Mouse (Mus musculus): ENCODE data around the gene Ltbp4.

The Ltbp4 gene

GRCm38 (mm10) chr7:27302172-27302571, 35.3 kb downstream of the Ltbp4 start:
- in situ Hi-C loops (cut with MboI; ENCODE audit: low sequenced_read_pairs) = no loop called here

- in situ Hi-C loops (cut with MboI; ENCODE audit: low sequenced_read_pairs) = no loop called here
Observed at GRCm38 (mm10) chr7:27300801-27301200, 36.7 kb downstream of the Ltbp4 start.

DNA sequence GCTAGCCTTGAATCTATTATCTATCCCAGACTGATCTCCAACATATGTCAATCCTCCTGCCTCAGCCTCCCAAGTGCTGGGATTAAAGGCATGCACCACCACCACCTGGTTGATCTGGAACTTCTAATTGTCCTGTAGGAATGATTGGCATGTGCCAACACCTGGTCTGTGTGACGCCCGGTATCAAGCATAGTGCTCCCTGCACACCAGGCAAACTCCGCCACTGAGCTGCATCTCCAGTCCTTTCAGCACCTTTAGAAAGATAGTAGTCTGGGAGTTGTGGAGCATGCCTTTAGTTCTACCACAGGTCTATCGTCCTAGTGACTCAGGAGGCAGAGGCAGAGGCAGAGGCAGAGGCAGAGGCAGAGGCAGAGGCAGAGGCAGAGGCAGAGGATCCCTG, 37.1 kb downstream of the Ltbp4 start:
- in situ Hi-C loops (cut with MboI; ENCODE audit: low sequenced_read_pairs) = no loop called here

- in situ Hi-C loops (cut with MboI; ENCODE audit: low sequenced_read_pairs) = loop anchor here (25.0 kb wide), 1 partner anchor 537 kb away; the partner anchor contains the start of gene Cyp2b19
Observed at GRCm38 (mm10) chr7:27298816-27299215, 38.7 kb downstream of the Ltbp4 start.

DNA sequence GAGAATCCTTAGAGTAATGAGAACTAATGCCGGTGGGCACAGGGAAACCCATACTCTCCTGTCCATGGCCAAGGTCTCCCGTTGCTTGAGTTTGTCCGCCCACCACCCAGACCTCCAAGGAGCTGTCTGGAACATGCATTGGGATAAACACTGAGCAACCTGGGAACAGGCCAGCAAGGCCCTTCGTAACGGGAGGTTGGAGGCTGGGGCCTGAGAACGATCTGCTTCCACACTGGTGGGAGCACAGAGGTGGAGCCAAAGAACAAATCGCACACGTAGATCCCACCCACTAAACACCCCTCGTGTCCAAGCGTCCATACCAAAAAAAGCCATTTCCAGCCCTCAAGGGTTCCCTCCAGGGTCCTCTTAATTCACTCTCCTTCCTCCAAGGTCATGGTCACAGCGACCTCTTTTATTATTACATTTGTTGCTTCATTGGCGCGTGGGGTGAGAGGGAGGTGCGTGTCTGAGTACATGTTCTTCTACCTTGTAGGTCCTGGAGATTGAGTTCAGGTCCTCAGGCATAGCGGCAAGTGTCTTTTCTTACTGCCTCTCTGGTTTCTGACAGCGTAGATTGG, 39.4 kb downstream of the Ltbp4 start:
- in situ Hi-C loops (cut with MboI; ENCODE audit: low sequenced_read_pairs) = loop anchor here (25.0 kb wide), 1 partner anchor 536 kb away; the partner anchor contains the start of gene Cyp2b19

- in situ Hi-C loops (cut with MboI; ENCODE audit: low sequenced_read_pairs) = loop anchor here (25.0 kb wide), 1 partner anchor 534 kb away; the partner anchor contains the start of gene Cyp2b19
Observed at GRCm38 (mm10) chr7:27296518-27296917, 41.0 kb downstream of the Ltbp4 start.

GRCm38 (mm10) chr7:27295956-27296355, 41.5 kb downstream of the Ltbp4 start:
- in situ Hi-C loops (cut with MboI; ENCODE audit: low sequenced_read_pairs) = loop anchor here (25.0 kb wide), 1 partner anchor 534 kb away; the partner anchor contains the start of gene Cyp2b19

GRCm38 (mm10) chr7:27291795-27292466, 45.6 kb downstream of the Ltbp4 start:
- in situ Hi-C loops (cut with MboI; ENCODE audit: low sequenced_read_pairs) = loop anchor here (25.0 kb wide), 1 partner anchor 530 kb away; the partner anchor contains the start of gene Cyp2b19

DNA sequence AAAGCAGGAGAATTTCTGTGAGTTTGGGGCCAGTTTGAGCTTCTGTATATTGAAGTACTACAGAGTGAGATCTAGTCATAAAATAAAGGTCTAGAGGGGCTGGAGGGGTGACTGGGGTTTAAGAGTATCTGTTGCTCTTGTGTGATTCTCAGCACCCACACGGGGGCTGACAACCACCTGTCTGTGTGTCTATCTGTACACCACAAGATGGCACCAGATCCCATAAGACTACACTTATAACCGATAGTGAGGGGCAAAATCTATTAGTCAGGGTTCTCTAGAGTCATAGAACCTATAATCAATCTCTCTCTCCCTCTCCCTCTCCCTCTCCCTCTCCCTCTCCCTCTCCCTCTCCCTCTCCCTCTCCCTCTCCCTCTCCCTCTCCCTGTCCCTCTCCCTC, 46.9 kb downstream of the Ltbp4 start:
- in situ Hi-C loops (cut with MboI; ENCODE audit: low sequenced_read_pairs) = loop anchor here (25.0 kb wide), 1 partner anchor 528 kb away; the partner anchor contains the start of gene Cyp2b19

DNA sequence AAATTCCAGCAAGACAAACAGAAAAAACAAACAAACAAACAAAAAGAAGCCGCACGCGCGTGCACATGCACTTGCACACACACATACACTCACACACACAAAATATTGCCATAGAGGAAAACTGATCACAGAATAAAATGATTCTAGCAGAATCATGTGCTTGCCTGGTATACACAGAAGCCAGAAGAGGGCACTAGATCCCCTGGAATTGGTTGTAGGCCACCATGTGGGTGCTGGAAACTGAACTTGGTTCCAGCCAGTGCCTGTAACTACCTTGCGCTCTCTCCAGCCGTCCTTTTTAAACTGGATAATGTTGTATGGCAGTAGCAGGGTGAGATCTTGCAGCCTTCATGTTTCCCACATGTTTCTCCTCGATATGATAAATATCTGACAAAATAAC, 48.8 kb downstream of the Ltbp4 start:
- in situ Hi-C loops (cut with MboI; ENCODE audit: low sequenced_read_pairs) = loop anchor here (25.0 kb wide), 1 partner anchor 526 kb away; the partner anchor contains the start of gene Cyp2b19

- in situ Hi-C loops (cut with MboI; ENCODE audit: low sequenced_read_pairs) = loop anchor here (25.0 kb wide), 1 partner anchor 523 kb away; the partner anchor contains the start of gene Cyp2b19
Observed at GRCm38 (mm10) chr7:27285698-27286066, 51.8 kb downstream of the Ltbp4 start.

DNA sequence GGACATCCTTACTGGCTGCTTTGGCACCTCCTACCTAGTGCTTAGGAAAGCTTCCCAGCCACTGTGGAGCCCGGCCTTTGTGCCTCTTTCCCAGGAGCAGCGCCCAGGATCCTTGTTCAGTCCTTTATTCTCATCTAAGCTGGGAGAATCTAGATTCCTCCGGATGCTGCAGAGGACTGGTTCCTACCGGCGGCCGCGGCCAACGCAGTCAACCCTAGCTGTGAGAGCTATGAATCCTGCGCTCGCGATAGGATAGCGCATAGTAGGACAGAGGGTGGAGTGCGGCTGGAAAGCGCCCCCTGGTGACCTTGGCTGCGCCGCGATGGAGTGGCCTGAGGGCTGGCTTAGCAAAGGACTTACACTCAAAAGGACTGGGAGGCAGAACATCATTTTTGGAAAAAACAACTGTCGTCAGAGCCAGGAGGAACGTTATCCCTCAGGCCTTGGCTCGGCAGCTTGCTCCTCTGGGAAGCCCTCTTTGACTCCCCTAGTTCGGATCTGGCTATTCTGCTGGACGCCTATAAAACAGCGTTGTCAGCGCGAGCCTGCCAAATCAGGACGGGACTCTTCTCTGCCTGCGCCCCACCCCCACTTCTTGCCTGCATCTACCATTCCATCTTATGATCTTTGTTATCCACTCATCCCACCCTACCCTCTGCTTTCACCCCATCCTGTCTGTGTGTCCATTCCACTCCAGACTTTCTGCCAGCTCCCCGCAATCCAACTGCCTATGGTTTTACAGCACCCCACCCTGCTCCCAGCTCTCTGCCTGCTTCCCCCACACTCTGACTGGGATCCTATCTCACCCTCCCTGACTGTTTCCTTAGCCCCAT, 52.4 kb downstream of the Ltbp4 start:
- in situ Hi-C loops (cut with MboI; ENCODE audit: low sequenced_read_pairs) = loop anchor here (25.0 kb wide), 1 partner anchor 523 kb away; the partner anchor contains the start of gene Cyp2b19

DNA sequence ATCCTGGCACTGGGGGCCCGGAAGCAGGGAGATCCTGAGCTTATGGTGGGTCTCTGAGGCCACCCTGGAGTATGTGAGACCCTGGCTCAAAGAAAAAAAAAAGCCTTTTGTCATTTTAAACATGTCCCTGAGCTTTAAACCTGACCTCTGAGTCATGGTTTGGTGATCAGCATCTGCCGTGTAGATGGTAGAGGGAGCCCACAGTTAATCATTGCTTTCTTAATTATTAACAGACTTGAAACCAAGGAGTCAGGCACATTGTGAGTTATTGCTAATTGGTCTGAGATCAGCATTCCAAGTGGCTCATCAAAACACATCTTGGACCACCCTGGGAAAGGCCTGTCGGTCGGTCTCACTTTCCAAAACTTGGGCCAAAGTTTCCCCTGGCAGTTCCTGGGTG, 55.3 kb downstream of the Ltbp4 start:
- in situ Hi-C loops (cut with MboI; ENCODE audit: low sequenced_read_pairs) = loop anchor here (25.0 kb wide), 1 partner anchor 520 kb away; the partner anchor contains the start of gene Cyp2b19

DNA sequence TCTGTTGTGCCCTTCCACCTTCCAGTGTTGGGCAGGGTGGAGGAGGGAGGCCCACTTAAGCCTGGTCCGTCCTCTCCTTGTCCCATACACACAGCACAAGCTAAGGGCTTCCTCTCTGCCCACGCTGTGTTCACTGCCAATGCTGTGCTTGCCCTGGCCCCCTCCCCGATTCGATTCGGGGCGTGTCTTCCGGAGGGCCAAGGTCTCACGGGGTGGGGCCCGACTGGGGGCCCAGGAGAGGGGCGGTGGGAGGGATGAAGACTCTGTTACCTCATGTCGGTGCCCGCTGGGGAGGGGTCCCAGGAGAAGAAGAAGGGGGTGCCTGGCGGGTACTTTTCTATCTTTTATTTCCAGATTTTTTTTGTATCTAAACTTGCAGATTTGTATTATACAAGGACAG, 55.8 kb downstream of the Ltbp4 start:
- in situ Hi-C loops (cut with MboI; ENCODE audit: low sequenced_read_pairs) = loop anchor here (25.0 kb wide), 1 partner anchor 519 kb away; the partner anchor contains the start of gene Cyp2b19

- in situ Hi-C loops (cut with MboI; ENCODE audit: low sequenced_read_pairs) = loop anchor here (25.0 kb wide), 1 partner anchor 515 kb away; the partner anchor contains the start of gene Cyp2b19
Observed at GRCm38 (mm10) chr7:27277191-27277590, 60.3 kb downstream of the Ltbp4 start.

GRCm38 (mm10) chr7:27276021-27276420, 61.5 kb downstream of the Ltbp4 start:
- in situ Hi-C loops (cut with MboI; ENCODE audit: low sequenced_read_pairs) = loop anchor here (25.0 kb wide), 1 partner anchor 514 kb away; the partner anchor contains the start of gene Cyp2b19

GRCm38 (mm10) chr7:27274916-27275315, 62.6 kb downstream of the Ltbp4 start:
- in situ Hi-C loops (cut with MboI; ENCODE audit: low sequenced_read_pairs) = loop anchor here (25.0 kb wide), 1 partner anchor 513 kb away; the partner anchor contains the start of gene Cyp2b19

- in situ Hi-C loops (cut with MboI; ENCODE audit: low sequenced_read_pairs) = no loop called here
Observed at GRCm38 (mm10) chr7:27273739-27274351, 63.6 kb downstream of the Ltbp4 start.

- in situ Hi-C loops (cut with MboI; ENCODE audit: low sequenced_read_pairs) = no loop called here
Observed at GRCm38 (mm10) chr7:27271423-27271822, 66.1 kb downstream of the Ltbp4 start.

DNA sequence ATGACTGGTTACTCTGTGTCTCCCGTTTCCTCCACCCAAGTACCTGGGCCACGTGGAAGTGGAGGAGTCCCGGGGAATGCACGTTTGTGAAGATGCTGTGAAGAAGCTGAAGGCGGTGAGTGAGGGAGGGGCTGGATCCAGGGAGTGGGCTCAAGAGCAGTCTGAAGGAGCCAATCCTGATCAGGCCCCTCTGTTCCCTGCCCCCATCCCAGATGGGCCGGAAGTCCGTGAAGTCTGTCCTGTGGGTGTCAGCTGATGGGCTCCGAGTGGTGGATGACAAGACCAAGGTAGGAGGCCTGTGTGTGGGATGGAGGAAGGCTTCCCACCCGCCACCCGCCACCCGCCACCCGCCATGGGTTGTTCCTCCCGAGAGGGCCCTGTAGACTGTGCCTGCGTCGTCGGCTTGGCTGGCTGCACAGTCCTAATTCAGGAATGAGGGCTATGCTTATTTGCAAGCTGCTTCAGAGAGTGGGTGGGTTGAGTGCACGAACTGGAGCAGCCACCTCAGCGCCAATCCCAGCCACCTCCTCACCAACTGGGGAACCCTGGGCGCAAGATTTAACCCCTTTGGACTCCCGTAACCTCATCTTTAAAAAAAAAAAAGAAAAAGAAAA, 70.9 kb downstream of the Ltbp4 start:
- in situ Hi-C loops (cut with MboI; ENCODE audit: low sequenced_read_pairs) = no loop called here
